Mouse (Mus musculus) cerebellum, adult 2 months (tissue): ENCODE measurements around the gene Xcr1. TPM values are rescaled to one million over a fixed set of nuclear protein-coding genes. Genes with fewer than 3 reads are reported as not detected.

Experiments
- DNase-seq, 2 experiments: peaks; one replicate each; pipeline ENCODE4 v3.0.0; 2021
- H3K27ac ChIP-seq: fragments of 200-500 bp; 2 replicates; pipeline ENCODE4 v1.5.1; 2012; ENCODE audit warnings: low read length, control low read depth, inconsistent platforms; ENCODE audit not compliant: insufficient read depth
- H3K27me3 ChIP-seq: fragments of 200-500 bp; 2 replicates; pipeline ENCODE4 v1.6.1; 2012; ENCODE audit warnings: inconsistent platforms, mild to moderate bottlenecking, low read length, moderate library complexity; ENCODE audit not compliant: control insufficient read depth, insufficient read depth
- H3K4me1 ChIP-seq: fragments of 200-500 bp; 2 replicates; pipeline ENCODE4 v1.6.1; 2011; ENCODE audit warnings: low read length; ENCODE audit not compliant: control insufficient read depth, insufficient read depth
- H3K4me3 ChIP-seq: fragments of 200-500 bp; replicated peaks from 2 replicates; pipeline ENCODE3; 2011; ENCODE audit warnings: mild to moderate bottlenecking, low read depth, low read length, control low read depth; ENCODE audit not compliant: insufficient read depth
- CTCF ChIP-seq: fragments of 200-500 bp; IDR thresholded peaks from 2 replicates; pipeline ENCODE4 v1.5.1; 2011; ENCODE audit warnings: low read depth, mild to moderate bottlenecking, control low read depth, low read length, moderate library complexity, borderline replicate concordance; ENCODE audit not compliant: insufficient read depth
- POLR2A ChIP-seq: fragments of 200-500 bp; IDR thresholded peaks from 2 replicates; pipeline ENCODE4 v1.6.1; 2011; ENCODE audit warnings: low read length, control low read depth, borderline replicate concordance; ENCODE audit not compliant: insufficient read depth
- WGBS: fragments of 180-500 bp; shearing (Covaris S2); methylation state at CpG from one replicate; pipeline ENCODE4 v1.1.7; 2018; 5-methylcytosine and 5-hydroxymethylcytosine counted together
- polyA plus RNA-seq: library from polyadenylated mRNA; depleted of rRNA; stranded (reverse); fragments of >200 nt; gene quantifications from 2 replicates; pipeline ENCODE4 v1.2.3, GENCODE M21; 2012; rRNA removed

The Xcr1 gene
- polyA plus RNA-seq, result not detected in 2 replicates

GRCm38 (mm10) chr9:123861929-123862328 lies at the start of gene Xcr1:
Xcr1 (minus strand) TSS chr9:123862029.
- Histone ChIP-seq H3K27ac (no peak within 1 kb of the TSS), H3K27me3 (no peaks in the 10 kb centered on the region), H3K4me1 (no peaks in the 10 kb centered on the region), H3K4me3 (no peak within 1 kb of the TSS)
- DNase-seq, result no peak
- WGBS, result 84% methylated on average over 9 of the region's 9 CpGs
- TF ChIP-seq POLR2A (no peak), CTCF (no peak)

GRCm38 (mm10) chr9:123872049-123872448 lies 10.2 kb upstream of the Xcr1 start:
- Histone ChIP-seq H3K27ac (no peak overlapping the region), H3K27me3 (no peaks in the 10 kb centered on the region), H3K4me3 (no peak overlapping the region), H3K4me1 (no peaks in the 10 kb centered on the region)
- TF ChIP-seq POLR2A (no peak), CTCF (no peak)
- no peak for DNase-seq
- 71% methylated on average over 4 of the region's 4 CpGs for WGBS

GRCm38 (mm10) chr9:123869167-123869784 lies 7.4 kb upstream of the Xcr1 start:
- no peak for DNase-seq
- no peak overlapping the region for H3K4me3 ChIP-seq
- no peak overlapping the region for H3K27ac ChIP-seq
- no peaks in the 10 kb centered on the region for H3K27me3 ChIP-seq
- TF ChIP-seq CTCF, result no peak
- no peak for TF ChIP-seq POLR2A
- WGBS, result 46% methylated on average over 5 of the region's 6 CpGs
- H3K4me1 ChIP-seq, result no peaks in the 10 kb centered on the region

GRCm38 (mm10) chr9:123863641-123864040 lies 1.8 kb upstream of the Xcr1 start:
- DNase-seq, result no peak
- Histone ChIP-seq H3K4me3 (no peak overlapping the region), H3K4me1 (no peaks in the 10 kb centered on the region), H3K27me3 (no peaks in the 10 kb centered on the region), H3K27ac (no peak overlapping the region)
- 95% methylated on average over 1 of the region's 1 CpGs for WGBS
- TF ChIP-seq CTCF, result no peak
- no peak for TF ChIP-seq POLR2A

- Histone ChIP-seq H3K27me3 (no peaks in the 10 kb centered on the region), H3K4me1 (no peaks in the 10 kb centered on the region), H3K4me3 (no peak overlapping the region), H3K27ac (no peak overlapping the region)
- no peak for DNase-seq
- TF ChIP-seq CTCF (no peak), POLR2A (no peak)
- 89% methylated on average over 1 of the region's 1 CpGs for WGBS
These were observed 1.2 kb upstream of the Xcr1 start for GRCm38 (mm10) chr9:123862895-123863616.

GRCm38 (mm10) chr9:123856836-123857235 lies 5.0 kb downstream of the Xcr1 start:
- no peak for DNase-seq
- TF ChIP-seq CTCF (no peak), POLR2A (no peak)
- H3K27ac ChIP-seq, result no peak overlapping the region
- H3K4me1 ChIP-seq, result peaks cover 3% of the 10 kb centered on the region; the same call in 1 of the 2 replicates
- WGBS, result 80% methylated on average over 2 of the region's 2 CpGs
- H3K4me3 ChIP-seq, result no peak overlapping the region
- no peaks in the 10 kb centered on the region; the same call in 1 of the 2 replicates for H3K27me3 ChIP-seq

- H3K4me3 ChIP-seq, result peak overlapping the region; percentile 43
- peak; percentile 19 to 23 for DNase-seq
- TF ChIP-seq CTCF (no peak), POLR2A (no peak)
- H3K27me3 ChIP-seq, result no peaks in the 10 kb centered on the region; the same call in 1 of the 2 replicates
- peaks cover 3% of the 10 kb centered on the region; the same call in 1 of the 2 replicates for H3K4me1 ChIP-seq
- H3K27ac ChIP-seq, result peak overlapping the region; percentile 57; the same call in 1 of the 2 replicates
- 60% methylated on average over 5 of the region's 5 CpGs for WGBS
These were observed 9.1 kb downstream of the Xcr1 start for GRCm38 (mm10) chr9:123852449-123853390.
